Mouse (Mus musculus) myocyte (in vitro differentiated cells): ENCODE results near the gene Ccdc40. TPM values are rescaled to one million over a fixed set of nuclear protein-coding genes. Genes with fewer than 3 reads are reported as not detected.
A peak's percentile ranks its signal among the peaks of the same experiment; 100 is the strongest.

ENCODE experiments used
- H3K27me3 ChIP-seq: one replicate; pipeline ENCODE4 v1.6.1; 2011; ENCODE audit not compliant: control insufficient read depth, insufficient read depth, insufficient read length
- H3K36me3 ChIP-seq: one replicate; pipeline ENCODE4 v1.6.1; 2011; ENCODE audit not compliant: control insufficient read depth, insufficient read depth
- H3K4me2 ChIP-seq: one replicate; pipeline ENCODE4 v1.6.1; 2011; ENCODE audit warnings: low read depth, control low read depth
- H3K4me3 ChIP-seq: one replicate; pipeline ENCODE4 v1.5.1; 2011; ENCODE audit warnings: mild to moderate bottlenecking, control low read depth, moderate library complexity
- H3K79me2 ChIP-seq: one replicate; pipeline ENCODE4 v1.6.1; 2011; ENCODE audit not compliant: control insufficient read depth, insufficient read depth
- H3ac ChIP-seq: one replicate; pipeline ENCODE4 v1.6.1; 2011; ENCODE audit not compliant: control insufficient read depth, insufficient read length
- CEBPB ChIP-seq: IDR thresholded peaks from 2 replicates; pipeline ENCODE4 v1.6.1; 2011; ENCODE audit warnings: mild to moderate bottlenecking, moderate library complexity; ENCODE audit not compliant: poor library complexity, insufficient read depth, severe bottlenecking
- E2F4 ChIP-seq: IDR thresholded peaks from one replicate; pipeline ENCODE4 v1.6.1; 2011; ENCODE audit warnings: mild to moderate bottlenecking, control low read depth, moderate library complexity; ENCODE audit not compliant: insufficient read depth
- MAX ChIP-seq: IDR thresholded peaks from one replicate; pipeline ENCODE4 v1.6.1; 2011; ENCODE audit warnings: low read depth, mild to moderate bottlenecking, control low read depth
- MYOD1 ChIP-seq, 3 experiments: IDR thresholded peaks; one replicate each; pipeline ENCODE4 v1.6.1; 2011; ENCODE audit warnings: control low read depth in 2 of 3, low read depth in 2 of 3, mild to moderate bottlenecking in 2 of 3, moderate library complexity in 1 of 3; ENCODE audit not compliant: insufficient read length in 2 of 3, control insufficient read depth in 1 of 3
- MYOG ChIP-seq, 3 experiments: IDR thresholded peaks; one replicate each; pipeline ENCODE4 v1.6.1; 2011; ENCODE audit warnings: control low read depth in 2 of 3, low read depth in 2 of 3, mild to moderate bottlenecking in 2 of 3; ENCODE audit not compliant: insufficient read length in 2 of 3, control insufficient read depth in 1 of 3, insufficient read depth in 1 of 3
- POLR2A ChIP-seq: IDR thresholded peaks from one replicate; pipeline ENCODE4 v1.6.1; 2011; ENCODE audit warnings: low read depth, mild to moderate bottlenecking, control low read depth, moderate library complexity; ENCODE audit not compliant: insufficient read length
- POLR2AphosphoS2 ChIP-seq: IDR thresholded peaks from one replicate; pipeline ENCODE4 v1.6.1; 2011; ENCODE audit warnings: low read depth, control low read depth; ENCODE audit not compliant: insufficient read length
- REST ChIP-seq: IDR thresholded peaks from one replicate; pipeline ENCODE4 v1.6.1; 2011; ENCODE audit warnings: mild to moderate bottlenecking, control low read depth, moderate library complexity; ENCODE audit not compliant: insufficient read depth, insufficient read length
- SRF ChIP-seq: IDR thresholded peaks from one replicate; pipeline ENCODE4 v1.6.1; 2011; ENCODE audit warnings: low read depth; ENCODE audit not compliant: control insufficient read depth, insufficient read length
- TCF12 ChIP-seq: IDR thresholded peaks from one replicate; pipeline ENCODE4 v1.6.1; 2011; ENCODE audit warnings: mild to moderate bottlenecking, control low read depth; ENCODE audit not compliant: poor library complexity, insufficient read depth, severe bottlenecking
- TCF3 ChIP-seq: IDR thresholded peaks from one replicate; pipeline ENCODE4 v1.6.1; 2011; ENCODE audit warnings: low read depth, control low read depth; ENCODE audit not compliant: insufficient read length
- USF1 ChIP-seq: IDR thresholded peaks from one replicate; pipeline ENCODE4 v1.6.1; 2011; ENCODE audit warnings: low read depth, mild to moderate bottlenecking, control low read depth, moderate library complexity
- polyA plus RNA-seq: library from polyadenylated mRNA; unstranded; fragments of >200 nt; fragmentation: generic; extraction: Trizol; gene quantifications from one replicate; pipeline ENCODE4 v1.2.1, GENCODE M21; 2012; ENCODE audit warnings: missing spikeins

Ccdc40 gene
- polyA plus RNA-seq, 1 experiment: 0.07 TPM

DNA sequence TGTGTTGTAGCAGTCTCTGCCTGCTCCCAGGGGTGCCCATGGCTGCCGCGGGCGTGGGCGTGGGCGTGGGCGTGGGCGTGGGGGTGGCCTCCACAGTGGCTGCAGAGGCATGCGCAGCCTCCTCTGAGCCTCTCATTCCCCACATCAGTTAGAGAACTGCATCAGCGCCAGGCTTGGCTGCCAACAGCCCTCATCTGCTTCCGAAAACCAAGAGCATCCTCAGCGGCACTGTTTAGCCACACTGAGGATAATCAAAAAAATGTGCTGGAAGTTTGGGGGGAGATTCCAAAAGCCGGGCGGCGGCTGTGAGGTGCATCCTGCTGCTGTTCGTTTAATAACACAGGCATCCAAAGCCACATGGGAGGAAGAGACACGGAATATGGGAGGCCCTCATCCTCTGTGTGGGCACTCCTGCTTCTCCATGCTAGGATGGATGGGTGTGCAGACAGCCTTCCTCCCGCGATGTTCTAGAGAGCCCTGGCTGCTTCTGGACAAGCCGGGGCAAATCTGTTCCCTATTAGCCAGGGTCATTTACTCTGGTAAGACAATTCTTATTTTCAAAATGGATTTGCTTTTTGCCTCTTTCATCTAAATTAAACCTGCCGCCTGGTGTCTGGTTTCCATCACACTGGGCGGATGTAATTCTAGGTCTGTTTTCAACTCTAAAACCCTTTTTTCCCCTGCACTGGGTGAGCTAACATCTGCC lies 16.6 kb upstream of the Ccdc40 start:
- Histone ChIP-seq H3K27me3 (no peaks in the 10 kb centered on the region), H3K4me3 (no peak overlapping the region), H3ac (no peak overlapping the region), H3K4me2 (no peak overlapping the region), H3K79me2 (no peaks in the 10 kb centered on the region), H3K36me3 (no peaks in the 10 kb centered on the region)
- no peak for TF ChIP-seq MYOG (IDR thresholded peaks at IDR 0.05; ENCODE audit: control insufficient read depth in 1 of 3, insufficient read depth in 1 of 3, insufficient read length in 2 of 3, low read depth in 2 of 3)
- TF ChIP-seq E2F4: no peak
- TF ChIP-seq REST: no peak
- no peak for TF ChIP-seq POLR2A
- no peak for TF ChIP-seq USF1
- TF ChIP-seq TCF12: no peak
- no peak for TF ChIP-seq MYOD1 (IDR thresholded peaks at IDR 0.05; ENCODE audit: control insufficient read depth in 1 of 3, insufficient read length in 2 of 3, low read depth in 2 of 3)
- no peak for TF ChIP-seq SRF
- no peak for TF ChIP-seq CEBPB
- TF ChIP-seq TCF3: no peak
- TF ChIP-seq MAX: no peak
- no peak for TF ChIP-seq POLR2AphosphoS2

DNA sequence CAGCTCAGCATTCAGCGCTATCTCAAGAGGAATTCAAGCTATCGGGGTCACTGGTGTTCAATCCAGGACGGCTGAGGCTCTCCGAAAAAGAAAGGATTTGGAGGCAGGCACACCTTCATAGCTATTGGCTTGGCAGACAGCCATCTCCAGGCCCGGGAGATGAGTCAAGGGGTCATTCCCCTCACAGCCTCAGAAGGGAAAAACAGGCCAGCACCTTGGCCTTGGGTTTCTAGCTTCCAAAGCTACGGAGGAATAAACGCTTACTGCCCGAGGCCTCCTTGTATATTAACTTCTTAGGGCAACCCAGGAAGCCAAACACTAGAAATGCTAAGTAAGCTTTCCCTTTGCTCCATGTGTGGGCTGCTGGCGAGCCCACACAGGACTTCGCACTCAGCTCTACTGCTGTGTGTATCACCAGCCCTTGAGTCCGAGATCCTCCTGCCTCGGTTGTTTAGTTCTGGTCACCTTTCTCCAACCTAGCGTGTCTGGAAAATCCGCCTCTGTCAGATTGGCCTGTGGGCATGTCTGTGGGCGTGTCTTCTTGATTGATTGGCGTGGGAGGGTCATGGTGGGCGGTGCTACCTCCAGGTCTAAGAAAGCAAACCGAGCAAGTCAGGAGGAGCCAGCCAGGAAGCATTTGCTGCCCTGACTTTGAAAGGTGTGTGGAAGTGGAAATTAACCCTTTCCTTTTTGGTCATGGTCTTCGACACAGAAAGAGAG lies 15.0 kb upstream of the Ccdc40 start:
- Histone ChIP-seq H3ac (no peak overlapping the region), H3K4me3 (no peak overlapping the region)
- TF ChIP-seq E2F4 (no peak), POLR2AphosphoS2 (no peak), POLR2A (no peak)

DNA sequence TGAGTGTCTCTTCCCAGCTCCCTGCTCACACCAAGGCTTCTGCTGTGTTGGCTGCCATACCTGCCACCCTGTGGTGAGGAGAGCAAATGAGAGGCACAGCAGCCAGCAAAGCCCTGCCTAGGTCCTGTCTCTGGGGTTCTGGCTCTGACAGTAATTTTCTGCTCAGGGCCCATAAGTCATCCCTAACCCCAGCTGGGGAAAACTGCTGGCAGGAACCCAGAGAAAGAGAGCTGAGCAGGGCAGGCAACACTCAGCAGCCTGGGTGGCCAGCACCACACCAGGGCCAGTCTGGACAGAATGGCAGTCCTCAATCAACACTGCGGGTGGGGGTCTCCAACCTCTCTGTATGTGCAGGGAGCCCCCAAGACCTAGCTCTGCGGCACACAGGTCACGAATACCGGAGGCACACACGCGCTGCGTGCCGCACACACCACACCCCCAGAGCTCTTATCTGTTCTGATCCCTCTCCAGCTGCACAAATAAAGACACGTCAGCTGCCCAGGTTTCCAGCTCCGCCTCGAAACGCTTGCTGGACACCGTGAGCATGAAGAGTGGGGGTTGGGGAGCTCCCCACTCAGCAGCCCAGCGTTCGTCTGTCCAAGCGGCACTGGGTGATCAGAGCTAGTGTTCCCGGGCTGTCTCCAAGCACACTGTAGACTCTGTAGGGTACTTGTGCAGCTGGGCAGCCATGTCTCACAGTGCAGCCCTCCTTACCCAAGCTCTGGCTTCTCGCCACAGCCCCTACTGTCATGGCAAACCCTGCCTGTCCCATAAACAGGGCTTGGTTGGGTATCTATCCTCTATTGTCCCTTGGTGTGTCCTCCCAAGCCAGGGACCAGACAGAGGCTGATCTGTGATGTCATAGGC lies 13.1 kb upstream of the Ccdc40 start:
- no peaks in the 10 kb centered on the region for H3K27me3 ChIP-seq
- no peaks in the 10 kb centered on the region for H3K79me2 ChIP-seq
- no peak overlapping the region for H3K4me3 ChIP-seq
- H3K4me2 ChIP-seq: peak overlapping the region; percentile 88
- TF ChIP-seq MYOG (IDR thresholded peaks at IDR 0.05; ENCODE audit: control insufficient read depth in 1 of 3, insufficient read depth in 1 of 3, insufficient read length in 2 of 3, low read depth in 2 of 3) (peak; percentile 38 to 90 (median 43)), POLR2AphosphoS2 (no peak), TCF12 (peak; percentile 68), SRF (no peak), MAX (no peak), POLR2A (peak; percentile 10), MYOD1 (IDR thresholded peaks at IDR 0.05; ENCODE audit: control insufficient read depth in 1 of 3, insufficient read length in 2 of 3, low read depth in 2 of 3) (peak in 2 of 3 experiments; percentile 73 to 82)
- no peak overlapping the region for H3ac ChIP-seq
- no peaks in the 10 kb centered on the region for H3K36me3 ChIP-seq

More for the DNA sequence above, 15.0 kb upstream of the Ccdc40 start:
- Histone ChIP-seq H3K79me2 (no peaks in the 10 kb centered on the region), H3K36me3 (no peaks in the 10 kb centered on the region), H3K27me3 (no peaks in the 10 kb centered on the region), H3K4me2 (no peak overlapping the region)

DNA sequence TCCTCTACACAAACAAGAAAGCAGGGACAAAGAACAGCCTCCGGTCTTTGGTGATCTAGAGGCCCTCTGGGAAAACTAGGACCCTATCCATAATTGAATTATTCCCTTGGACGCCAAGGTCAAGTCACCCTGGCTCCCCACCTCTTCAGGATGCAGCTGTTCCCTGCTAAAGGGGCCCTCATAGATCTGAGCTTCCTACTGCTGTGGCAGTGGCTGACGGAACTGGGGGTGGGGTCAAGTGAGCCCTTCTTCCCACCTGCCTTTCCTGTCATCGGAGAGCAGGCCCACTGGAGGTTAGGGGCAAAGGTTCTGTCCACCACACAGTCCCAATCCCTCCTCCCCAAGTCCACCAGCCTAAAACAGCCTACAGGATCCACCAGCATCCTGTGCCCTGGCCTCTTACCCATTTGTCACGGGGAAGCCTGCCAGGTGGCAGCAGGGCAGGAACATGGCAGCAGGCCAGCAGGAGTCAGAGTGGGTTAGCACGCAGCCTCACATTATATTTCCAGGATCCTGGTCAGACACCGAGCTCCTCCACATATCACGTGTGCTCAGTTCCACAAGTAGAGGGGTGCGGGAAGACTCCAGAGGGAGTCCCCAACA lies 12.4 kb upstream of the Ccdc40 start:
- no peaks in the 10 kb centered on the region for H3K79me2 ChIP-seq
- no peaks in the 10 kb centered on the region for H3K36me3 ChIP-seq
- no peak for TF ChIP-seq POLR2AphosphoS2
- peak in 2 of 3 experiments; percentile 39 to 51 for TF ChIP-seq MYOD1 (IDR thresholded peaks at IDR 0.05; ENCODE audit: control insufficient read depth in 1 of 3, insufficient read length in 2 of 3, low read depth in 2 of 3)
- TF ChIP-seq POLR2A: no peak
- TF ChIP-seq TCF12: no peak
- no peak for TF ChIP-seq SRF
- TF ChIP-seq CEBPB: no peak
- no peak for TF ChIP-seq E2F4
- TF ChIP-seq USF1: no peak
- peak in 1 of 3 experiments; percentile 40 for TF ChIP-seq MYOG (IDR thresholded peaks at IDR 0.05; ENCODE audit: control insufficient read depth in 1 of 3, insufficient read depth in 1 of 3, insufficient read length in 2 of 3, low read depth in 2 of 3)
- no peaks in the 10 kb centered on the region for H3K27me3 ChIP-seq
- no peak overlapping the region for H3K4me3 ChIP-seq
- no peak overlapping the region for H3ac ChIP-seq
- peak overlapping the region; percentile 88 for H3K4me2 ChIP-seq
